Mouse (Mus musculus) forebrain, embryonic 11.5 days (tissue): Measurements from ENCODE around the gene Cltrn. TPM values are rescaled to one million over a fixed set of nuclear protein-coding genes. Genes with fewer than 3 reads are reported as not detected.

Source experiments
- ATAC-seq: fragments of 200-750 bp; cut with Nextera tagmentation; replicated peaks from 2 replicates; pipeline ENCODE4 v1.8.0; 2017; ENCODE audit warnings: moderate TSS enrichment; ENCODE audit not compliant: low FRiP score
- DNase-seq: peaks from one replicate; pipeline ENCODE4 v3.0.0-alpha.2; 2017; ENCODE audit warnings: low spot score
- H3K27ac ChIP-seq: fragments of 300-500 bp; sonication (generic); 2 replicates; pipeline ENCODE4 v1.5.1; 2014; ENCODE audit warnings: low read depth, low read length
- H3K27me3 ChIP-seq: fragments of 300-500 bp; sonication (generic); 2 replicates; pipeline ENCODE4 v1.6.1; 2014; ENCODE audit warnings: mild to moderate bottlenecking, low read length, mixed read lengths; ENCODE audit not compliant: control insufficient read depth, insufficient read depth
- H3K36me3 ChIP-seq: fragments of 300-500 bp; sonication (generic); 2 replicates; pipeline ENCODE4 v1.6.1; 2014; ENCODE audit warnings: mild to moderate bottlenecking, low read length, moderate library complexity, mixed read lengths; ENCODE audit not compliant: control insufficient read depth, insufficient read depth
- H3K4me1 ChIP-seq: fragments of 300-500 bp; sonication (generic); replicated peaks from 2 replicates; pipeline ENCODE4 v1.6.1; 2014; ENCODE audit warnings: low read length, mixed read lengths; ENCODE audit not compliant: control insufficient read depth, insufficient read depth
- H3K4me2 ChIP-seq: fragments of 300-500 bp; sonication (generic); 2 replicates; pipeline ENCODE4 v1.6.1; 2014; ENCODE audit warnings: low read depth, mild to moderate bottlenecking, low read length, moderate library complexity, mixed read lengths; ENCODE audit not compliant: severe bottlenecking
- H3K4me3 ChIP-seq: fragments of 300-500 bp; sonication (generic); 2 replicates; pipeline ENCODE4 v1.5.1; 2014; ENCODE audit warnings: low read depth, low read length
- H3K9ac ChIP-seq: fragments of 300-500 bp; sonication (generic); 2 replicates; pipeline ENCODE4 v1.6.1; 2014; ENCODE audit warnings: low read length
- H3K9me3 ChIP-seq: fragments of 300-500 bp; sonication (generic); 2 replicates; pipeline ENCODE4 v1.6.1; 2016; ENCODE audit warnings: low read length, mixed read lengths; ENCODE audit not compliant: control insufficient read depth
- WGBS: fragments of 180-500 bp; shearing (Covaris S2); extraction: QIAGEN DNeasy Blood & Tissue Kit; methylation state at CpG from one replicate; pipeline ENCODE4 v1.1.7; 2014; 5-methylcytosine and 5-hydroxymethylcytosine counted together
- polyA plus RNA-seq: library from polyadenylated mRNA; unstranded; fragments of >200 nt; fragmentation: Nextera tagmentation; extraction: Ambion mirVana; gene quantifications from 2 replicates; pipeline ENCODE4 v1.2.1, GENCODE M21; 2014

Gene Cltrn
- 0.49 and 0.99 TPM in 2 replicates for polyA plus RNA-seq

DNA sequence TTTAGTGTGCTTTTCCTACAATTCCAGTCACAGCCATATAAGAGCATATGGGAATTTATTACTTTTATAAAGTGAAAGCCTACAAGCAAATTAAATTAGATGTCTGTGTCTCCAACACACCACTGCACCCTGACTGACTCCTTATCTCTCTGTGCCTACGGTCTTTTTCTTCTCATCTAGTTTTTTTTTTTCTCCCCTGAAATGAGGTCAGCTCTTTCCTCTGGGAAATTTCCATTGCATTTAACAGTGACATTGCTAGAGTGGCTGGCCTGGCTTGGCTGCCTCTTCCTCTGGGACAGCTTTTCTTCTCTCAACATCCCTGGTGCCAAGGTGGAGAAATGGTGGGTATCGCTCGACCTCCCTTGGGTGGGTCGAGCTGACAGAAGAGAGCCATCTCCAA, at the start of gene Cltrn:
Gene Cltrn, plus strand, starts transcription at position 249 of the 400 bp plus-strand sequence.
- WGBS: 92% methylated on average over 4 of the region's 4 CpGs
- Histone ChIP-seq H3K27ac (no peak within 1 kb of the TSS), H3K4me3 (no peak within 1 kb of the TSS), H3K27me3 (peaks cover 2% of the 10 kb centered on the region; the same call in 1 of the 2 replicates), H3K36me3 (no peaks in the 10 kb centered on the region), H3K4me1 (no peaks in the 10 kb centered on the region), H3K4me2 (no peak within 1 kb of the TSS), H3K9me3 (no peaks in the 10 kb centered on the region), H3K9ac (no peak within 1 kb of the TSS)
- ATAC-seq (no peak), DNase-seq (no peak)

DNA sequence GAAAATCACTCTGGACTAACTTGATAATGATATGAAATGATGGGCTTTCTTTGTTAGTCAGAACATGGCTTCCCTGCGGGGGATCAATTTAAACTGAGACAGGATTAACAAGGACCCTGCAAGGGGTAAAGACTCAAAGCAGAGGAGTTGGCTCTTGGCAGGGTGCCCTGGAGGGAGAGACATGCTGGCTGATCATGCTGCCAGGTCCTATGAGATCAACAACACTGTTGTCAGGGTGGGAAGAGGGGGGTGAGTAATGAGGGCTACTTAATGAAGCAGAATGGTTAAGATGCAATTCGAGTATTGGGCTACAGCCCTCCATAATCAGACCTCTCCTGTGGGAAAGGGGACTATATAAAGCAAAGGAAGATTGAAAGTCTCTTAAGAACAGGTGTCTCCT, 49.7 kb upstream of the Cltrn start:
- H3K27me3 ChIP-seq: peaks cover 2% of the 10 kb centered on the region; the same call in 1 of the 2 replicates
- no peak overlapping the region for H3K9ac ChIP-seq
- H3K36me3 ChIP-seq: no peaks in the 10 kb centered on the region
- DNase-seq (no peak), ATAC-seq (0 out of 2 replicates have a peak, but pooled peaks have one; percentile 36)
- no peaks in the 10 kb centered on the region for H3K4me1 ChIP-seq
- WGBS: 46% methylated on average over 2 of the region's 2 CpGs
- no peak overlapping the region for H3K4me3 ChIP-seq
- H3K27ac ChIP-seq: no peak overlapping the region
- H3K4me2 ChIP-seq: no peak overlapping the region
- H3K9me3 ChIP-seq: no peaks in the 10 kb centered on the region

DNA sequence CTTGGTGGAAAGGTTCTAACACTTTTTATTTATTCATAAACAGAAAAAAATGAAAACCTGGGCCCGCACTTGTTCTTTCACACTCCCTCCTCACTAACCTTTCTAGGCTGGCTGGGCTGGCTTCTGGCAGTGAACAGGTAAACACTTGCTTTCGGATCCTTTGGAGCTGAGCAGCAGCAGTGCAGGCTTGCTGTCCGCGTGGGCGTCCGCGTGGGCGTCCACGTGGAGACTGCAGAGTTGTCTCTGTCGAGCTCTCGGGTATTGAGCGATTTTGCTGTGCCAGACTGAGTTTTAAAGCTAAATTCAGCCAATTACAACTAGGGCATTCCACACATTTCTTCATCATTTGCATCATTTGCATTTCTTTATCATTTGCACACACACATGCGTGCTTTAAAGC, 46.6 kb upstream of the Cltrn start:
- Histone ChIP-seq H3K4me3 (no peak overlapping the region), H3K9ac (no peak overlapping the region), H3K4me1 (no peaks in the 10 kb centered on the region), H3K9me3 (no peaks in the 10 kb centered on the region), H3K36me3 (no peaks in the 10 kb centered on the region), H3K27me3 (peaks cover 2% of the 10 kb centered on the region; the same call in 1 of the 2 replicates), H3K27ac (no peak overlapping the region), H3K4me2 (no peak overlapping the region)
- DNase-seq: no peak
- no peak for ATAC-seq
- 73% methylated on average over 13 of the region's 13 CpGs for WGBS

DNA sequence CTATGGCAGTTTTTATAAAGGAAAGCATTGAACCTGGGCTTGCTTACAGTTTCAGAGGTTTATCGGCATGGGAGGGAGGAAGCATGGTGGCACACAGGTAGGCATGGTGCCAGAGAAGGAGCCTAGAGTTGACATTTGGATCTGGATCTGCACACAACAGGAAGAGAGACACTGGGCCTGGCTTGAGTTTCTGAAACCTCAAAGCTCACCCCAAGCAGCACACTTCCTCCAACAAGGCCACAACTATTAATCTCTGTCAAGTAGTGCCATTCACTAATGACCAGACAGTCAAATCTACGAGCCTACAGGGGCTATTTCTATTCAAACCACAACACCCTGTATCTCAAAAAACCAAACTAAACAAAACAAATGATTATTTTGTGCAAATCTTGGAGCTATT, 41.9 kb upstream of the Cltrn start:
- H3K9ac ChIP-seq: no peak overlapping the region
- no peaks in the 10 kb centered on the region for H3K4me1 ChIP-seq
- no peak overlapping the region for H3K4me2 ChIP-seq
- no peaks in the 10 kb centered on the region for H3K36me3 ChIP-seq
- no peak for ATAC-seq
- WGBS: 83% methylated on average over 2 of the region's 2 CpGs
- no peaks in the 10 kb centered on the region for H3K9me3 ChIP-seq
- H3K27ac ChIP-seq: no peak overlapping the region
- H3K27me3 ChIP-seq: no peaks in the 10 kb centered on the region
- no peak overlapping the region for H3K4me3 ChIP-seq
- DNase-seq: no peak

DNA sequence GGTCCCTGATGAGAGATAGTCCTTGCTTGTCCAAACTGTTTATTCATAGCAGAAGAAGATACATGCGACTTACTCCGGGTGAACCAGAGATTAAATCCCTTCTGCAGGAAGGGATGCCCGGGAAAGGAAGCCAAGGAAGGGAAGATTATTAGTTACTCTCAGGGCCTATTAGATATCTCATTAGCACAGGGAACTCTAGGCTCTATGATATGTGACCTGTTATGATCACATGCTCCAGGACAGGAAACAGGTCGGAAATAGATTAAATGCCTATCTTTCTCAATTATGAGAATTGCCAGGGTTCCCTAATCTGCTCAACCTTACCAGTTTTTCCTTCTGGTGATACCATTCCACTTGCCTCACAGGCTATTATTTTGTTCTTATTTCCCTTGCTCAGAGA, 32.9 kb upstream of the Cltrn start:
- Histone ChIP-seq H3K4me1 (no peaks in the 10 kb centered on the region), H3K4me2 (no peak overlapping the region), H3K9me3 (no peaks in the 10 kb centered on the region), H3K27me3 (peaks cover 2% of the 10 kb centered on the region; the same call in 1 of the 2 replicates), H3K9ac (no peak overlapping the region), H3K4me3 (no peak overlapping the region), H3K36me3 (no peaks in the 10 kb centered on the region), H3K27ac (no peak overlapping the region)
- WGBS: 82% methylated on average over 4 of the region's 4 CpGs
- DNase-seq (no peak), ATAC-seq (no peak)

DNA sequence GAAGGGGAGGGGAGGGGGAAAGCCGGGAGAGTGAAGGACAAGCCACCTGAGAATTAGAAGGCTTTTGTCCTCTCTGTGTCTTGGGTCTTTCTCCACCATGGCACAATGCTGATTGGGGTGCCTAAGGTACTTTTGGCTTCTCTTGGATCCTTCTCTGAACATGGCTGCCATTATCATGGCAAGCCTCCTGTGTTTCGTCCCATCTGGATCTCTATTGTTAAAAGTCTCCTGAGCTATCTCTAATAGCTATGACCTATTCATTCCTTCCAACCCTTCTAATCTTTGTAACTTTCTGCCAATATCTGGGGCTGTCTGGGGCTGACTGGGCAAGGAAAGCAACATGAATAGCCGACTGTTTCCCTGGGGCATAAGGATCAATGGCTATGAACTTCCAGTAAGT, 30.1 kb upstream of the Cltrn start:
- H3K4me2 ChIP-seq: no peak overlapping the region
- H3K4me1 ChIP-seq: no peaks in the 10 kb centered on the region
- no peak for ATAC-seq
- H3K27me3 ChIP-seq: peaks cover 6% of the 10 kb centered on the region; the same call in 1 of the 2 replicates
- no peaks in the 10 kb centered on the region for H3K36me3 ChIP-seq
- no peak overlapping the region for H3K9ac ChIP-seq
- H3K27ac ChIP-seq: no peak overlapping the region
- no peaks in the 10 kb centered on the region for H3K9me3 ChIP-seq
- H3K4me3 ChIP-seq: no peak overlapping the region
- no peak for DNase-seq
- 86% methylated on average over 3 of the region's 3 CpGs for WGBS

DNA sequence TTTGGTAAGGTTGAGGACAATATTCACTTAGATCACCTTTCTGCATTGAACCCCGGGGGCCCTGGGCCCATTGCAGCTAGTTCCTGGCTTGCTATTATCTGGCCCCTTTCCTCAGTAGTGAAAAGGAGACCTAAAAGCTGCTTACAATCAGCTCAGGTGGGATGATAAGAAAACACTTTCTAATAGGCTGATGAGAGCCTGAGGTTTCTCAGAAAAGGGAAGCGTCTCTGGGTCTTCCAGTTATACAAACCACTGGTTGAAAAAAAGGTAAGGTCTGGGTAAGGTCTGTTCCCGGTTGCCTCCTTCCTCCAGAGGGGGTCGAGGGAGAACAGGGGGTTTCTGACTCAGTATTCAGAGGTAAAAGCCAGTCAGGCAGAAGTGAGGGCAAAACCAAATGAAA, 29.6 kb upstream of the Cltrn start:
- no peaks in the 10 kb centered on the region for H3K36me3 ChIP-seq
- 68% methylated on average over 4 of the region's 4 CpGs for WGBS
- H3K27me3 ChIP-seq: peaks cover 6% of the 10 kb centered on the region; the same call in 1 of the 2 replicates
- H3K9me3 ChIP-seq: no peaks in the 10 kb centered on the region
- no peak for DNase-seq
- H3K27ac ChIP-seq: no peak overlapping the region
- no peak overlapping the region for H3K4me3 ChIP-seq
- no peak overlapping the region for H3K9ac ChIP-seq
- H3K4me2 ChIP-seq: no peak overlapping the region
- H3K4me1 ChIP-seq: no peaks in the 10 kb centered on the region
- no peak for ATAC-seq

DNA sequence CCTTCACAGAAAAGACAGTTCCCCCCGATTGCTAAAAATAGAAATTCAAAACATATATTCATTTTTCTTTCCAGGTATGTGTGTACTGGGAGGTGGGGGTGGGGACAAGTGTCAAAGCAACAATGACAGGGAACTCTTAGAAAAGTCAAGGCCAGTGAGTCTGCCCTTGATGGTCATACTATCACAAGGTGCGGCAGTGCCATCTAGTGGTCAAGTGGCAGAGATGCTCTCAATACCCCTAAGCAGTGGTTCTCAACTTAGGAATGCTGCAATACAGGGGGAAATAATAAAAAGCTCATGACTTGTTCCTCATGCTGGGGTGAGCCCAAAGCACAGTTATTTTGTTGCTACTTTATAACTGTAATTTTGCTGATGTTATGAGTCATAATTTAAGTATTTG, 22.4 kb upstream of the Cltrn start:
- WGBS: 14% methylated on average over 2 of the region's 2 CpGs
- Histone ChIP-seq H3K4me2 (no peak overlapping the region), H3K4me1 (no peaks in the 10 kb centered on the region), H3K4me3 (no peak overlapping the region), H3K9ac (no peak overlapping the region), H3K36me3 (no peaks in the 10 kb centered on the region), H3K27me3 (0 out of 2 replicates have a peak, but pooled peaks cover 2% of the 10 kb centered on the region), H3K27ac (no peak overlapping the region), H3K9me3 (no peaks in the 10 kb centered on the region)
- ATAC-seq (peak; percentile 78), DNase-seq (peak; percentile 68)

DNA sequence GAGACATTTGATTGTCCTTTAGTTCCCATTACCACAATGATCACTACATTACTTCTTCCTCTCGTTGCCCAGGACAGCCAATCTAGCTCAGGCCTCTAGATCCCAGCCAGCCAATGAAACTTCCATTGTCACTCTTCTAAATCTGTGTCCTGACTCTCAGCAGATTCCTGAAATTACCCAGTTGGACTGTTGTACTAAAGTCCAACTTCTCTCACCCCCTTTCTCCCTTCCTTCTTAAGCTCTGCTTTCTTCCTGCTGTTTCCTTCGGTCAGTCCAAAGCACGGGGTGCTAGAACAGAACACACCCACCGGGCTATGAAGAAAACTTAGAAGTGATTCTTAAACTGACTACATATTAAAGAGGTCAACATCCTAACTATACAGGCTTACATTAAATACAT, 19.7 kb upstream of the Cltrn start:
- Histone ChIP-seq H3K27me3 (no peaks in the 10 kb centered on the region), H3K36me3 (no peaks in the 10 kb centered on the region), H3K9me3 (no peaks in the 10 kb centered on the region), H3K27ac (no peak overlapping the region), H3K9ac (no peak overlapping the region), H3K4me1 (no peaks in the 10 kb centered on the region), H3K4me3 (no peak overlapping the region), H3K4me2 (no peak overlapping the region)
- WGBS: 89% methylated on average over 4 of the region's 4 CpGs
- ATAC-seq (no peak), DNase-seq (no peak)
